Mouse (Mus musculus): ENCODE results near the gene Ivns1abp. TPM values are rescaled to one million over a fixed set of nuclear protein-coding genes. Genes with fewer than 3 reads are reported as not detected.

Ivns1abp gene
- total and polyA plus RNA-seq, 3 experiments: 77.6 to 216 (median 197) TPM

DNA sequence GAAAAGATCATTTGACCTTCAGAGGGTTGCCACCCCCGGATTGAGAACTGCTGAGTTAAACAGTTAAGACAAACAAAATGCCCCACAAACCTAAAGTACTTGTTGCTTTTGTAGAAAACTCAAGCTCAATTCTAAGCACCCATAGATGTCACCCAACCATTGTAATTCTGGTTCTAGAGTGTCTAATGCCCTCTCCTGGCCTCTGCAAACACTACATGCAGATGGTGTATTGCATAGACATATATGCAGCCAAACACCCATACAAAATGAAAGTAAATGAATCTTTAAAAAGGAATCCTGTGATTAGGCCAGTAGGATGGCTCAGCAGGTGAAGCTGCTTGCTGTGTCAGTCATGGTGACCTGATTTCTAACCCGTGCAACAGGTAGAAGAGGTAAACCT lies 8.6 kb downstream of the Ivns1abp start:
- Histone ChIP-seq H3K4me3 (replicated peaks in 1 of 3; ENCODE audit: low read depth in 2 of 3, low read length in 2 of 3, poor library complexity in 1 of 3) (no peak overlapping the region), H3K4me1 (ENCODE audit: control insufficient read depth in 1 of 2, insufficient read depth in 2 of 2) (peaks cover 0 to 34% of the 10 kb centered on the region in 2 experiments; a peak in 2 of 4 replicates), H3K79me2 (replicated peaks; ENCODE audit: control insufficient read depth, extremely low read depth, insufficient read depth, poor library complexity, severe bottlenecking) (peaks cover 48% of the 10 kb centered on the region), H3K36me3 (replicated peaks in 1 of 2; ENCODE audit: control insufficient read depth in 1 of 2, insufficient read depth in 1 of 2, low read length in 1 of 2) (peaks cover 45 to 87% of the 10 kb centered on the region in 2 experiments), H3K27ac (ENCODE audit: insufficient read depth, low read depth) (no peak overlapping the region), H3K9me3 (replicated peaks; ENCODE audit: low read length) (no peaks in the 10 kb centered on the region), H3K4me2 (ENCODE audit: insufficient read depth, low read depth, poor library complexity, severe bottlenecking) (no peak overlapping the region), H3K9ac (ENCODE audit: insufficient read depth, low read depth) (no peak overlapping the region), H3K27me3 (replicated peaks) (no peaks in the 10 kb centered on the region)
- in situ Hi-C loops (cut with MboI; ENCODE audit: low pct_ligation_motif_present, low pct_unique_long_range_greater_than_20kb, low sequenced_read_pairs) (no loop called here), dilution Hi-C loops (cut with MboI; ENCODE audit: extremely low pct_ligation_motif_present, extremely low pct_unique_long_range_greater_than_20kb, low sequenced_read_pairs) (no loop called here)
- peak; percentile 60 for DNase-seq (ENCODE audit: extremely low read depth)
- peak; percentile 71 for TF ChIP-seq SMC3 (IDR thresholded peaks at IDR 0.05; ENCODE audit: low read depth, low read length)
- TF ChIP-seq RCOR1 (conservative IDR thresholded peaks at IDR 0.05; ENCODE audit: low read depth, low read length): no peak
- TF ChIP-seq RAD21 (IDR thresholded peaks at IDR 0.05; ENCODE audit: low read depth, low read length): peak; percentile 73
- no peak for TF ChIP-seq ZMIZ1 (IDR thresholded peaks at IDR 0.05; ENCODE audit: low read depth, low read length)
- TF ChIP-seq CTCF (conservative IDR thresholded peaks at IDR 0.05 in 1 of 2, IDR thresholded peaks at IDR 0.05 in 1 of 2; ENCODE audit: low read depth in 2 of 2, low read length in 2 of 2): peak; percentile 21 to 75; a peak in 3 of 4 replicates

DNA sequence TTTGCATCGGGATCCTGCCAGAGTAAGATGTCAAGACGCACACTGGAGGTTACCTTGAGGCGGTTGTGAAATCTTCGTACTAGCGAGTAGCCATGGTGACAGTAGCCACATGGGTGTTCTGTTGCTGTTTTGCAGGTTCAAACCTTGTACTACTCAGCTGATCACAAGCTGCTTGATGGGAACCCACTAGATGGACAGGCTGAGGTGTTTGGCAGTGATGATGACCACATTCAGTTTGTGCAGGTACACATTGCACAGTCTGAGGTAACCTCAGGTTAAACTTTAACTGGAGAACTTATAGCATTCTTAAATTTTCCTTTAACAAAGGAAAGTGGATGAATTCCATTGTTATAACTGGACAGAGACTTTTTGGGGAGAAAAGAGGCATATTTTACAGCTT lies 11.7 kb downstream of the Ivns1abp start:
- DNase-seq (ENCODE audit: extremely low read depth): no peak
- Histone ChIP-seq H3K4me3 (replicated peaks in 1 of 3; ENCODE audit: low read depth in 2 of 3, low read length in 2 of 3, poor library complexity in 1 of 3) (no peak overlapping the region), H3K79me2 (replicated peaks; ENCODE audit: control insufficient read depth, extremely low read depth, insufficient read depth, poor library complexity, severe bottlenecking) (peaks cover 21% of the 10 kb centered on the region), H3K4me2 (ENCODE audit: insufficient read depth, low read depth, poor library complexity, severe bottlenecking) (no peak overlapping the region), H3K9me3 (replicated peaks; ENCODE audit: low read length) (no peaks in the 10 kb centered on the region), H3K36me3 (replicated peaks in 1 of 2; ENCODE audit: control insufficient read depth in 1 of 2, insufficient read depth in 1 of 2, low read length in 1 of 2) (peaks cover 68 to 99% of the 10 kb centered on the region in 2 experiments), H3K4me1 (ENCODE audit: control insufficient read depth in 1 of 2, insufficient read depth in 2 of 2) (peaks cover 0 to 17% of the 10 kb centered on the region in 2 experiments; a peak in 2 of 4 replicates), H3K9ac (ENCODE audit: insufficient read depth, low read depth) (no peak overlapping the region), H3K27me3 (replicated peaks) (no peaks in the 10 kb centered on the region), H3K27ac (ENCODE audit: insufficient read depth, low read depth) (no peak overlapping the region)
- dilution Hi-C loops (cut with MboI; ENCODE audit: extremely low pct_ligation_motif_present, extremely low pct_unique_long_range_greater_than_20kb, low sequenced_read_pairs) (no loop called here), in situ Hi-C loops (cut with MboI; ENCODE audit: low pct_ligation_motif_present, low pct_unique_long_range_greater_than_20kb, low sequenced_read_pairs) (no loop called here)
- no peak for TF ChIP-seq PAX5 (IDR thresholded peaks at IDR 0.05; ENCODE audit: low read length)
- TF ChIP-seq CHD1 (IDR thresholded peaks at IDR 0.05; ENCODE audit: low read depth, low read length): no peak
- no peak for TF ChIP-seq ZMIZ1 (IDR thresholded peaks at IDR 0.05; ENCODE audit: low read depth, low read length)
- no peak for TF ChIP-seq HCFC1 (IDR thresholded peaks at IDR 0.05; ENCODE audit: low read depth, low read length)
- no peak for TF ChIP-seq CHD2 (IDR thresholded peaks at IDR 0.05; ENCODE audit: low read length)
- no peak for TF ChIP-seq MXI1 (IDR thresholded peaks at IDR 0.05; ENCODE audit: low read depth, low read length)
- no peak for TF ChIP-seq UBTF (IDR thresholded peaks at IDR 0.05; ENCODE audit: low read depth, low read length)
- TF ChIP-seq E2F4 (IDR thresholded peaks at IDR 0.05; ENCODE audit: insufficient replicate concordance, low read depth, low read length): no peak
- TF ChIP-seq NELFE (IDR thresholded peaks at IDR 0.05; ENCODE audit: low read depth, low read length): no peak
- no peak for TF ChIP-seq MYC (IDR thresholded peaks at IDR 0.05; ENCODE audit: low read depth, low read length)

DNA sequence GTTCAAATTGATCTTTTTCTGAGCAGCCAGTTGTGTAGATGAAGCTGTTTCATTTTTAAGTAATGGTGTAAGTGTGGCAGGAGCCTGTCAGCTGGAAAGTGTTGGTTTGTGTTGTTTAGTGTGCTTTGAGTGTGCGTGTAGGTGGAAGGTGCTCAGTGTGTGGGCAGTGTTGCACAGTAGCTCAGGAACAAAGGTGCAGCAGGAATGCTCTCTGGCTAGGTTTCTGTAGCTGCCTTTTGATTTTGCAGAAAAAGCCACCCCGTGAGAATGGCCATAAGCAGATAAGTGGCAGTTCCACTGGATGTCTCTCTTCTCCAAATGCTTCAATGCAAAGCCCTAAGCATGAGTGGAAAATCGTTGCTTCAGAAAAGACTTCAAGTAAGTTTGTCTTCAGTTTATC lies 15.1 kb downstream of the Ivns1abp start:
- in situ Hi-C loops (cut with MboI; ENCODE audit: low pct_ligation_motif_present, low pct_unique_long_range_greater_than_20kb, low sequenced_read_pairs) (no loop called here), dilution Hi-C loops (cut with MboI; ENCODE audit: extremely low pct_ligation_motif_present, extremely low pct_unique_long_range_greater_than_20kb, low sequenced_read_pairs) (no loop called here)
- no peak overlapping the region for H3K27ac ChIP-seq (ENCODE audit: insufficient read depth, low read depth)
- H3K4me3 ChIP-seq (replicated peaks in 1 of 3; ENCODE audit: low read depth in 2 of 3, low read length in 2 of 3, poor library complexity in 1 of 3): no peak overlapping the region
- no peaks in the 10 kb centered on the region for H3K9me3 ChIP-seq (replicated peaks; ENCODE audit: low read length)
- H3K27me3 ChIP-seq (replicated peaks): no peaks in the 10 kb centered on the region
- H3K4me1 ChIP-seq (ENCODE audit: control insufficient read depth in 1 of 2, insufficient read depth in 2 of 2): peaks cover 0 to 7% of the 10 kb centered on the region in 2 experiments; a peak in 1 of 4 replicates
- no peak overlapping the region for H3K4me2 ChIP-seq (ENCODE audit: insufficient read depth, low read depth, poor library complexity, severe bottlenecking)
- TF ChIP-seq MAX (IDR thresholded peaks at IDR 0.05; ENCODE audit: low read length) (no peak), CHD2 (IDR thresholded peaks at IDR 0.05; ENCODE audit: low read length) (no peak), CTCF (conservative IDR thresholded peaks at IDR 0.05 in 1 of 2, IDR thresholded peaks at IDR 0.05 in 1 of 2; ENCODE audit: low read depth in 2 of 2, low read length in 2 of 2) (no peak), KAT2A (IDR thresholded peaks at IDR 0.05; ENCODE audit: insufficient replicate concordance, low read length) (no peak), NELFE (IDR thresholded peaks at IDR 0.05; ENCODE audit: low read depth, low read length) (no peak), IRF4 (IDR thresholded peaks at IDR 0.05; ENCODE audit: low read depth, low read length) (no peak), MAZ (IDR thresholded peaks at IDR 0.05; ENCODE audit: low read depth, low read length) (no peak), BHLHE40 (IDR thresholded peaks at IDR 0.05; ENCODE audit: low read depth, low read length) (no peak), NRF1 (IDR thresholded peaks at IDR 0.05; ENCODE audit: low read depth, low read length) (no peak), ZC3H11A (IDR thresholded peaks at IDR 0.05; ENCODE audit: low read depth, low read length) (no peak), JUND (conservative IDR thresholded peaks at IDR 0.05; ENCODE audit: low read depth, low read length) (no peak), SMC3 (IDR thresholded peaks at IDR 0.05; ENCODE audit: low read depth, low read length) (no peak), E2F4 (IDR thresholded peaks at IDR 0.05; ENCODE audit: insufficient replicate concordance, low read depth, low read length) (no peak), ZNF384 (IDR thresholded peaks at IDR 0.05; ENCODE audit: low read depth, low read length) (no peak), HCFC1 (IDR thresholded peaks at IDR 0.05; ENCODE audit: low read depth, low read length) (no peak), RAD21 (IDR thresholded peaks at IDR 0.05; ENCODE audit: low read depth, low read length) (no peak), USF2 (conservative IDR thresholded peaks at IDR 0.05; ENCODE audit: low read depth, low read length) (no peak)
- DNase-seq (ENCODE audit: extremely low read depth): no peak
- 0 out of 2 replicates have a peak, but pooled peaks cover 2% of the 10 kb centered on the region for H3K79me2 ChIP-seq (replicated peaks; ENCODE audit: control insufficient read depth, extremely low read depth, insufficient read depth, poor library complexity, severe bottlenecking)
- H3K36me3 ChIP-seq (replicated peaks in 1 of 2; ENCODE audit: control insufficient read depth in 1 of 2, insufficient read depth in 1 of 2, low read length in 1 of 2): peaks cover 60 to 100% of the 10 kb centered on the region in 2 experiments
- no peak overlapping the region for H3K9ac ChIP-seq (ENCODE audit: insufficient read depth, low read depth)
